Mouse (Mus musculus) limb, embryonic 13.5 days (tissue): ENCODE data around the gene Rbfox1. TPM values are rescaled to one million over a fixed set of nuclear protein-coding genes. Genes with fewer than 3 reads are reported as not detected.

Experiments used
- ATAC-seq: fragments of 200-750 bp; cut with Nextera tagmentation; 2 replicates; pipeline ENCODE4 v1.8.0; 2017; ENCODE audit warnings: low read depth, moderate number of reproducible peaks, moderate TSS enrichment; ENCODE audit not compliant: low FRiP score
- H3K27ac ChIP-seq: fragments of 300-500 bp; sonication (generic); 2 replicates; pipeline ENCODE4 v1.5.1; 2015; ENCODE audit warnings: inconsistent platforms, mild to moderate bottlenecking, moderate library complexity
- H3K27me3 ChIP-seq: fragments of 300-500 bp; sonication (generic); 2 replicates; pipeline ENCODE4 v1.6.1; 2015; ENCODE audit warnings: mild to moderate bottlenecking, inconsistent platforms
- H3K36me3 ChIP-seq: fragments of 300-500 bp; sonication (generic); 2 replicates; pipeline ENCODE4 v1.6.1; 2015; ENCODE audit warnings: inconsistent platforms, mild to moderate bottlenecking, moderate library complexity
- H3K4me1 ChIP-seq: fragments of 300-500 bp; sonication (generic); 2 replicates; pipeline ENCODE4 v1.6.1; 2015; ENCODE audit warnings: inconsistent platforms
- H3K4me2 ChIP-seq: fragments of 300-500 bp; sonication (generic); replicated peaks from 2 replicates; pipeline ENCODE4 v1.6.1; 2015; ENCODE audit warnings: inconsistent platforms, mild to moderate bottlenecking, moderate library complexity
- H3K4me3 ChIP-seq: fragments of 300-500 bp; sonication (generic); 2 replicates; pipeline ENCODE4 v1.5.1; 2015; ENCODE audit warnings: moderate library complexity, mild to moderate bottlenecking, inconsistent platforms
- H3K9ac ChIP-seq: fragments of 300-500 bp; sonication (generic); 2 replicates; pipeline ENCODE4 v1.6.1; 2015; ENCODE audit warnings: mild to moderate bottlenecking, inconsistent platforms
- H3K9me3 ChIP-seq: fragments of 300-500 bp; sonication (generic); 2 replicates; pipeline ENCODE4 v1.6.1; 2016; ENCODE audit warnings: inconsistent platforms
- WGBS: fragments of 180-500 bp; shearing (Covaris S2); methylation state at CpG from one replicate; pipeline ENCODE4 v1.1.7; 2015; 5-methylcytosine and 5-hydroxymethylcytosine counted together
- polyA plus RNA-seq: library from polyadenylated mRNA; unstranded; fragments of >200 nt; fragmentation: Nextera tagmentation; extraction: Ambion mirVana; gene quantifications from 2 replicates; pipeline ENCODE4 v1.2.1, GENCODE M21; 2015

Gene Rbfox1
- polyA plus RNA-seq, 1 experiment from 2014 or later = 4.1 TPM

DNA sequence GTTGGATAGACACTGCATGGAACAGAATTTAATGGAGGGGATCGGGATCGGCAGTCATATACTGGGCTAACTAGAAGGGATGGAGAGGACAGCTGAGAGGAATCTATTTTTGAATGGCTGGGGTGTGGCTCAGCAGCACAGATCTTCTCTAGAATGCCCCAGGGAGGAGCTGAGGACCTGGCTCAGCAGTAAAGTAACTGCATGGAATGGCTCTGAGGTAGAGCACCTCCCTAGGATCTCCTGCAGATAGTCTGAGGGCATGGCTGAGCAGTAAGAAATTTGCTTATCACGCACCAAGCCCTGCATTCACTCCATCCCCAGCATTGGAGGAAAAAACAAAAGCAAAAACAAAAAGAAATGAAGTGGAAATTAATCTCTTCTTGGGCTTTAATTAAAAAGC, 225.0 kb downstream of the Rbfox1 start:
- H3K4me2 ChIP-seq = no peak overlapping the region
- no peak for ATAC-seq
- H3K4me1 ChIP-seq = no peaks in the 10 kb centered on the region
- H3K36me3 ChIP-seq = no peaks in the 10 kb centered on the region
- no peak overlapping the region for H3K27ac ChIP-seq
- no peak overlapping the region for H3K4me3 ChIP-seq
- no peaks in the 10 kb centered on the region for H3K9me3 ChIP-seq
- H3K9ac ChIP-seq = no peak overlapping the region
- 91% methylated on average over 3 of the region's 3 CpGs for WGBS
- no peaks in the 10 kb centered on the region for H3K27me3 ChIP-seq

- H3K36me3 ChIP-seq = no peaks in the 10 kb centered on the region
- no peaks in the 10 kb centered on the region for H3K27me3 ChIP-seq
- no peak for ATAC-seq
- no peaks in the 10 kb centered on the region for H3K9me3 ChIP-seq
- WGBS = 40% methylated on average over 5 of the region's 5 CpGs
- no peak overlapping the region for H3K9ac ChIP-seq
- no peak overlapping the region for H3K4me2 ChIP-seq
- H3K27ac ChIP-seq = no peak overlapping the region
- no peaks in the 10 kb centered on the region for H3K4me1 ChIP-seq
- no peak overlapping the region for H3K4me3 ChIP-seq
These were observed 228.8 kb downstream of the Rbfox1 start for GRCm38 (mm10) chr16:6113836-6114475.

GRCm38 (mm10) chr16:6119472-6119871, 234.3 kb downstream of the Rbfox1 start:
- no peak overlapping the region for H3K27ac ChIP-seq
- ATAC-seq = no peak
- H3K36me3 ChIP-seq = no peaks in the 10 kb centered on the region
- H3K4me2 ChIP-seq = no peak overlapping the region
- no peak overlapping the region for H3K9ac ChIP-seq
- H3K27me3 ChIP-seq = no peaks in the 10 kb centered on the region
- H3K4me1 ChIP-seq = no peaks in the 10 kb centered on the region
- H3K9me3 ChIP-seq = no peaks in the 10 kb centered on the region; the same call in 1 of the 2 replicates
- 55% methylated on average over 1 of the region's 1 CpGs for WGBS
- no peak overlapping the region for H3K4me3 ChIP-seq

DNA sequence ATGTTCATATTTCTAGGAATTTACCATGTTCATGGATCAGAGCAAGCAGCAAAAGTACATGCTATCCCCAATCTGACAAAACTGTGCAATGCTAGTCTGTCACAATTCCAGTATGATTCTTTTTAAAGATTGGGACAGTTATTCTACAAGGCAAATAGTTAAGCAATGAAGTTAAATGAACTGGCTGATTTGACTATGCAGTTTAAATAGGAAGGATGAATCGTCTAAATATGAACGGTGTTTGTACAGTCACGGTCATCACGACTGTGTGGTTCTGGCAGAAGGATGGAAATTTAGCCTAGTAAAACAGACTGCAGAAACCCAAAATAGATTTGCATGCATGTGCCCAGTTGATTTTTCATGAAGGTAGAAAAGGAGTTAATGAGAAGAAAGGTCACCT, 236.1 kb downstream of the Rbfox1 start:
- ATAC-seq = no peak
- H3K27me3 ChIP-seq = no peaks in the 10 kb centered on the region

DNA sequence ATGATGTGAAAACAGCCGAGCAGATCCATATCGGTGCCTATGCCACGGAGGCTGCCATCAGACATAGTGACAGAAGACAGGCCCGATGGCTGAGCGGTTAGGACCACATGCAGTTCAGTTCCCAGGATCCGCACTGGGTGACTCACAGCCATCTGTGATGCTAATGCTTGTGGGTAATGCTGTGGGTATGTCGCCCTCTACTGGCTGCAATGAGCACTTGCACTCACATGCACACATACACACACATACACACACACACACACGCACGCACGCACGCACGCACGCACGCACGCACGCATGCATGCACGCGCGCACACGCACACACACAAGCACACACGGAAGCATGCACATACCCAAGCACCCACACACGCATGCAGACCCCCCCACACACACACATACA, 237.7 kb downstream of the Rbfox1 start:
- Histone ChIP-seq H3K27me3 (no peaks in the 10 kb centered on the region), H3K4me3 (no peak overlapping the region), H3K4me1 (no peaks in the 10 kb centered on the region), H3K36me3 (no peaks in the 10 kb centered on the region), H3K9ac (no peak overlapping the region), H3K4me2 (no peak overlapping the region), H3K27ac (no peak overlapping the region), H3K9me3 (no peaks in the 10 kb centered on the region; the same call in 1 of the 2 replicates)
- ATAC-seq = no peak
- WGBS = 93% methylated on average over 22 of the region's 22 CpGs

More for the DNA sequence above, 236.1 kb downstream of the Rbfox1 start:
- Histone ChIP-seq H3K4me2 (no peak overlapping the region), H3K4me3 (no peak overlapping the region), H3K9ac (no peak overlapping the region), H3K36me3 (no peaks in the 10 kb centered on the region), H3K4me1 (no peaks in the 10 kb centered on the region), H3K27ac (no peak overlapping the region), H3K9me3 (no peaks in the 10 kb centered on the region; the same call in 1 of the 2 replicates)
- 90% methylated on average over 4 of the region's 4 CpGs for WGBS

DNA sequence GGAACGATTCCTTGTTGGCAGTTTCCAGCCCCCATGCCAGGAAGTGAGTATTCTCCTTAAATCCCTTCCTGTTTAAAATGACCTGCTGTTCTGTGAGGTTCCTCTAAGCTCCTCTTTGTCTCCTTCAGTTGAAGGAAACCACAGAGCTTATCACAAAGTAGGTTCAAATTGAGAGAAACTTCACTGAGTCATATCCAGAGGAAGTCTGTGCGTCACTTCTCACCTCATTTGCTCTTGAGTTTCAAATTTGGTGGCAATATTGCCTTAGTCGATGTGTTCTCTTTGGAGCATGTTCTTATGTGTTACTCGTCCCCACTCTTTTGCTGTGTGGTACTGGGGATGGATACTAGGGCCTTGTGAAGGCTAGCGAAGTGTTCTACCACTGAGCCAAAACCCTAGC, 243.2 kb downstream of the Rbfox1 start:
- no peak overlapping the region for H3K4me3 ChIP-seq
- no peak for ATAC-seq
- H3K4me2 ChIP-seq = no peak overlapping the region
- no peaks in the 10 kb centered on the region for H3K9me3 ChIP-seq
- H3K4me1 ChIP-seq = no peaks in the 10 kb centered on the region
- H3K36me3 ChIP-seq = no peaks in the 10 kb centered on the region
- no peak overlapping the region for H3K9ac ChIP-seq
- H3K27ac ChIP-seq = no peak overlapping the region
- no peaks in the 10 kb centered on the region for H3K27me3 ChIP-seq
- WGBS = 62% methylated on average over 5 of the region's 5 CpGs

- no peaks in the 10 kb centered on the region for H3K36me3 ChIP-seq
- no peak overlapping the region for H3K9ac ChIP-seq
- H3K4me1 ChIP-seq = no peaks in the 10 kb centered on the region
- H3K4me2 ChIP-seq = no peak overlapping the region
- no peaks in the 10 kb centered on the region for H3K27me3 ChIP-seq
- ATAC-seq = no peak
- H3K4me3 ChIP-seq = no peak overlapping the region
- H3K9me3 ChIP-seq = no peaks in the 10 kb centered on the region
- H3K27ac ChIP-seq = no peak overlapping the region
- 73% methylated on average over 7 of the region's 7 CpGs for whole genome bisulfite sequencing
These were observed 249.9 kb downstream of the Rbfox1 start for GRCm38 (mm10) chr16:6135016-6135415.

- Histone ChIP-seq H3K9me3 (no peaks in the 10 kb centered on the region), H3K4me3 (no peak overlapping the region), H3K4me1 (no peaks in the 10 kb centered on the region), H3K4me2 (no peak overlapping the region), H3K36me3 (no peaks in the 10 kb centered on the region), H3K27ac (no peak overlapping the region), H3K27me3 (no peaks in the 10 kb centered on the region), H3K9ac (no peak overlapping the region)
- WGBS = 77% methylated on average over 1 of the region's 1 CpGs
- ATAC-seq = no peak
These were observed 254.3 kb downstream of the Rbfox1 start for GRCm38 (mm10) chr16:6139432-6139831.

GRCm38 (mm10) chr16:6147957-6148356, 262.8 kb downstream of the Rbfox1 start:
- Histone ChIP-seq H3K36me3 (no peaks in the 10 kb centered on the region), H3K4me2 (no peak overlapping the region), H3K9me3 (no peaks in the 10 kb centered on the region), H3K9ac (no peak overlapping the region), H3K4me3 (no peak overlapping the region), H3K27ac (no peak overlapping the region), H3K4me1 (no peaks in the 10 kb centered on the region), H3K27me3 (no peaks in the 10 kb centered on the region)
- no peak for ATAC-seq
- WGBS = 73% methylated on average over 7 of the region's 7 CpGs

GRCm38 (mm10) chr16:6149345-6149744, 264.2 kb downstream of the Rbfox1 start:
- no peaks in the 10 kb centered on the region for H3K9me3 ChIP-seq
- no peak overlapping the region for H3K4me3 ChIP-seq
- no peak for ATAC-seq
- no peaks in the 10 kb centered on the region for H3K4me1 ChIP-seq
- H3K27ac ChIP-seq = no peak overlapping the region
- H3K4me2 ChIP-seq = no peak overlapping the region
- no peaks in the 10 kb centered on the region for H3K36me3 ChIP-seq
- 72% methylated on average over 4 of the region's 4 CpGs for WGBS
- no peak overlapping the region for H3K9ac ChIP-seq
- H3K27me3 ChIP-seq = no peaks in the 10 kb centered on the region

GRCm38 (mm10) chr16:6155556-6155955, 270.4 kb downstream of the Rbfox1 start:
- no peak for ATAC-seq
- no peaks in the 10 kb centered on the region for H3K4me1 ChIP-seq
- WGBS = 78% methylated on average over 2 of the region's 2 CpGs
- no peaks in the 10 kb centered on the region for H3K27me3 ChIP-seq
- H3K36me3 ChIP-seq = no peaks in the 10 kb centered on the region
- H3K9ac ChIP-seq = no peak overlapping the region
- H3K4me2 ChIP-seq = no peak overlapping the region
- H3K27ac ChIP-seq = no peak overlapping the region
- no peaks in the 10 kb centered on the region for H3K9me3 ChIP-seq
- no peak overlapping the region for H3K4me3 ChIP-seq

DNA sequence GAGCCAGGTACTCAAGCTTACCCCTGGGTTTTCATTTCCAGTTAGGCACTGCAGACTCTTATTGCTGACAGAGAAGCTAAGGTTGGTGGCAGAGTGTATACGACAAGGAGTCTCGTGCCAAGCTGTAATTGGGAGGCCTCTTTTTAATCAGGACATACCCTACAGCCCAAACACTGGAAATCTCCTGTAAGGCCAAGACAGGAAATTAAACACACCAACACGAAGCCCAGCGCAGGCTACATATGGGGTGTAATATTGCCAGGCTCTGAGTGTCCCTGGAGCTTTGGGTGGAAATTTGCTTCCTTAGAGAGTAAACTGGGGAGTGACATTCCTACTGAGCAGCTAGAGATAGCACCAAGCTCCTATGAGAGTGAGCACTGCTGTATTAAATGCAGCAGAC, 279.3 kb downstream of the Rbfox1 start:
- no peak overlapping the region for H3K9ac ChIP-seq
- no peak overlapping the region for H3K4me2 ChIP-seq
- H3K27ac ChIP-seq = no peak overlapping the region
- 53% methylated on average over 4 of the region's 4 CpGs for WGBS
- no peaks in the 10 kb centered on the region for H3K36me3 ChIP-seq
- no peaks in the 10 kb centered on the region for H3K4me1 ChIP-seq
- ATAC-seq = no peak
- H3K27me3 ChIP-seq = no peaks in the 10 kb centered on the region
- H3K4me3 ChIP-seq = no peak overlapping the region
- no peaks in the 10 kb centered on the region for H3K9me3 ChIP-seq

GRCm38 (mm10) chr16:6169346-6169745, 284.2 kb downstream of the Rbfox1 start:
- Histone ChIP-seq H3K27ac (no peak overlapping the region), H3K9me3 (no peaks in the 10 kb centered on the region), H3K4me2 (no peak overlapping the region), H3K4me1 (no peaks in the 10 kb centered on the region), H3K4me3 (no peak overlapping the region), H3K36me3 (no peaks in the 10 kb centered on the region), H3K27me3 (no peaks in the 10 kb centered on the region), H3K9ac (no peak overlapping the region)
- WGBS = 72% methylated on average over 5 of the region's 5 CpGs
- no peak for ATAC-seq
